Mouse (Mus musculus): Measurements from ENCODE around the gene Lpxn.

DNA sequence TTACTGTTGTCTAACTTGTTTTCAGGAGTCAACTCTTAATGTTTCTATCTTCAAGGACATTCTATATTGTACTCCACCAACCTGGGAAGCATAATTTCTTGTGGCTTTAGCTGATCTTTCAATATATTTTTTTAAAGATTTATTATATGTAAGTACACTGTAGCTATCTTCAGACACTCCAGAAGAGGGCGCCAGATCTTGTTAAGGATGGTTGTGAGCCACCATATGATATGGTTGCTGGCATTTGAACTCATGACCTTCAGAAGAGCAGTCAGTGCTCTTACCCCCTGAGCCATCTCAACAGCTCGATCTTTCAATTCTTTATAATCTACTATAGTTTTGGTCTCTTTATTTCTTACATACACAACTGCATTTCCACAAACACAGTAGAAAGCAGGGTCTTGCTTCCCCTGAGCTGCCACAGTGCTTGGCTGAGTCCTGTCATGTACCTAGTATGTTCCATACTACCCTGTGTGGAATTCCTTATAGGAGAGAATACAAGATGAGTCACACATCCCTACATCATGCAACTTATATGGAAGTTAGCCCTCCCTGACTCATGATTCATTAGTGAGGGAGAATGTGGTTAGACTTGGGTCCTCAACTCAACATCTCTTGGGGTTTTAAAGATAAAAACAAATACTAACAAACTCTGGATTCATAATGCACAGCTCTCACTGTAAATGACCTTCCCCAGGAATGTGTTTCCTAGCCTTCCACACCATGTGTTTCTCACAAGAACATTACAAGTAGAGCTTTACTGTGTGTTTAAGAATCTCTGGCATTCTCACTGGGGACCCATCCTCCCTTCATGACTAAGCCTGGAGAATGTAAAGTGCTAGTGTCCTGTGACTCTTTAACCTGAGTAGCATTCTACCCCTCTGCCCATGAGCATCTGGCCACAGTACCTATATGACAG lies 33.5 kb upstream of the Lpxn start:
- TF ChIP-seq GATA1 (IDR thresholded peaks at IDR 0.05; ENCODE audit: borderline replicate concordance, low read length): no peak
- TF ChIP-seq FLI1 (IDR thresholded peaks at IDR 0.05; ENCODE audit: low read length): no peak

All from megakaryocyte, embryonic 14.5 days (primary cell).